Mouse (Mus musculus): ENCODE measurements at regions not wholly inside any gene's neighbourhood (a gene's known extent, or its start where the extent isn't known, plus 50 kb on each side); places are given as distances from the start of the nearest gene placed in this dataset.

DNA sequence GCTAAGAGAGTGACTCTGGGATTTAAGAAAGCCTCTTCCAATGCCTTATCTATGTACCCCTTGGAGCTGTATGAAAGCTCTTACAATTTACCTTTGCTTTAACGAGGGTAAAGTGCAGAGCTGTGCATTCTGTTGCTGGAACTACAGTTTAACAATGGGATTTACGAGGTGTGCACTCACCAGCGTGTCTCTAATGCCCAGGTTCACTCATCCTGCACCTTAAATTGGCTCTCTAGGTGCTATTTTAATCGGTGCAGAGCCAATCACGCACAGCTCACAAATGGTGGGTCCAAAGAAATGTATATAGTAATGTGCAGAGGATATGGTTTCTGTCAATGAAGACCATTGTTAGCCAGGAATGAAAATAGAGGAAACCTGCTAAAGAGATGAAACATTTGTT is 495.0 kb upstream of the Dppa4 start:
- TF ChIP-seq CTCF (IDR thresholded peaks at IDR 0.05; ENCODE audit: low read depth, low read length) (no peak), GATA1 (IDR thresholded peaks at IDR 0.05; ENCODE audit: borderline replicate concordance, low read length) (no peak), TAL1 (conservative IDR thresholded peaks at IDR 0.05; ENCODE audit: low read depth, low read length) (no peak)
